Mouse (Mus musculus): ENCODE results near the gene Plek2.

DNA sequence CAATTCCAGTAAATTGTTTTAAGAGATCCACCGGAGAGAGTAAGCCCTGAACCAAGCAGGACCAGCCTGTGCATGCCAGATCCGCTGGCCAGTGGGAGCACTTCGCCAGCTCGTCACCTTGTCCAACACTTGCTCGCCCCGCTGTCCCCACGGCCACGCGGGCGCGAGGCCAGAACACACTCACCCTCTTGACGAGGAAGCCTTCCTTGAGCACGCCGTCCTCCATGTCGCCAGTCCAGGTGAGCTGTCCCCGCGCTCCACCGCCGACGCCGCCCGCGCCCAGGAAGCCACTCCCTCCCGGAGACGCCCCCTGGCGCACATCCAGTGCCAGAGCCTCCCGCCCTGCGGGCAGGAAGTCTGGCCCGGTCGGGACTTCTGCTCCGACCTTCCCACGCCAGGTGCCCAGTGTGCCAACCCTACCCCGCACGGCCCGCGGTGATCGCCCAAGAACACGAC, at the start of gene Plek2:
- no peak for TF ChIP-seq FLI1 (IDR thresholded peaks at IDR 0.05; ENCODE audit: low read length)
- TF ChIP-seq GATA1 (IDR thresholded peaks at IDR 0.05; ENCODE audit: borderline replicate concordance, low read length) = no peak

Measured in megakaryocyte, embryonic 14.5 days (primary cell).